Mouse (Mus musculus): Measurements from ENCODE around the gene A730061H03Rik. TPM values are rescaled to one million over a fixed set of nuclear protein-coding genes. Genes with fewer than 3 reads are reported as not detected.
A peak's percentile ranks its signal among the peaks of the same experiment; 100 is the strongest.

The A730061H03Rik gene
- polyA plus RNA-seq (2012; rRNA removed) (0.67 and 0.88 TPM in 2 replicates), polyA plus RNA-seq (2014; fragmentation: Nextera tagmentation; extraction: Ambion mirVana) (0.74 and 1.7 TPM in 2 replicates)

- no peaks in the 10 kb centered on the region for H3K9me3 ChIP-seq (ENCODE audit: control insufficient read depth, low read length)
- H3K4me1 ChIP-seq (ENCODE audit: control insufficient read depth, insufficient read depth, low read length) = peaks cover 5% of the 10 kb centered on the region
- H3K9ac ChIP-seq (ENCODE audit: low read depth, low read length, severe bottlenecking) = peak within 1 kb of the TSS; percentile 73
- under 1% methylated on average over 51 of the region's 51 CpGs for WGBS
- peak; percentile 68; the same call in 1 of the 2 replicates for TF ChIP-seq POLR2A (IDR thresholded peaks at IDR 0.05; ENCODE audit: borderline replicate concordance, extremely low read depth, insufficient read depth, insufficient read length)
- H3K36me3 ChIP-seq (ENCODE audit: control insufficient read depth, insufficient read depth, low read length) = peaks cover 22% of the 10 kb centered on the region
- ATAC-seq (ENCODE audit: low FRiP score, low read depth) (peak; percentile 96), DNase-seq (ENCODE audit: low spot score) (peak; percentile 100)
- H3K4me2 ChIP-seq (replicated peaks; ENCODE audit: low read depth, low read length, severe bottlenecking) = peak within 1 kb of the TSS; percentile 72
- H3K27me3 ChIP-seq (ENCODE audit: control insufficient read depth, insufficient read depth, low read length) = no peaks in the 10 kb centered on the region
- peak within 1 kb of the TSS; percentile 68 for H3K4me3 ChIP-seq (replicated peaks; ENCODE audit: low read length)
- peak within 1 kb of the TSS; percentile 96 for H3K27ac ChIP-seq (replicated peaks; ENCODE audit: low read depth, low read length)
These were observed at the start of gene A730061H03Rik for GRCm38 (mm10) chr14:55560202-55561073. Gene A730061H03Rik (minus strand): TSS chr14:55560406.

- Histone ChIP-seq H3K36me3 (ENCODE audit: control insufficient read depth, insufficient read depth, low read length) (peaks cover 40% of the 10 kb centered on the region), H3K4me1 (ENCODE audit: control insufficient read depth, insufficient read depth, low read length) (peaks cover 5% of the 10 kb centered on the region), H3K9ac (ENCODE audit: low read depth, low read length, severe bottlenecking) (no peak overlapping the region), H3K4me2 (replicated peaks; ENCODE audit: low read depth, low read length, severe bottlenecking) (no peak overlapping the region), H3K27me3 (ENCODE audit: control insufficient read depth, insufficient read depth, low read length) (no peaks in the 10 kb centered on the region), H3K4me3 (replicated peaks; ENCODE audit: low read length) (no peak overlapping the region), H3K27ac (replicated peaks; ENCODE audit: low read depth, low read length) (no peak overlapping the region), H3K9me3 (ENCODE audit: control insufficient read depth, low read length) (no peaks in the 10 kb centered on the region)
- no peak for ATAC-seq (ENCODE audit: low FRiP score, low read depth)
- 96% methylated on average over 6 of the region's 6 CpGs for WGBS
- no peak for DNase-seq (ENCODE audit: low spot score)
- TF ChIP-seq POLR2A (IDR thresholded peaks at IDR 0.05; ENCODE audit: borderline replicate concordance, extremely low read depth, insufficient read depth, insufficient read length) = no peak
These were observed 48.1 kb upstream of the A730061H03Rik start for GRCm38 (mm10) chr14:55608339-55608738.

GRCm38 (mm10) chr14:55605743-55606459 is 45.7 kb upstream of the A730061H03Rik start:
- Histone ChIP-seq H3K4me1 (ENCODE audit: control insufficient read depth, insufficient read depth, low read length) (peaks cover 5% of the 10 kb centered on the region), H3K4me3 (replicated peaks; ENCODE audit: low read length) (no peak overlapping the region), H3K36me3 (ENCODE audit: control insufficient read depth, insufficient read depth, low read length) (peaks cover 64% of the 10 kb centered on the region), H3K9ac (ENCODE audit: low read depth, low read length, severe bottlenecking) (no peak overlapping the region), H3K9me3 (ENCODE audit: control insufficient read depth, low read length) (no peaks in the 10 kb centered on the region), H3K4me2 (replicated peaks; ENCODE audit: low read depth, low read length, severe bottlenecking) (no peak overlapping the region), H3K27ac (replicated peaks; ENCODE audit: low read depth, low read length) (no peak overlapping the region), H3K27me3 (ENCODE audit: control insufficient read depth, insufficient read depth, low read length) (no peaks in the 10 kb centered on the region)
- ATAC-seq (ENCODE audit: low FRiP score, low read depth) (no peak), DNase-seq (ENCODE audit: low spot score) (no peak)
- WGBS = 95% methylated on average over 16 of the region's 16 CpGs
- TF ChIP-seq POLR2A (IDR thresholded peaks at IDR 0.05; ENCODE audit: borderline replicate concordance, extremely low read depth, insufficient read depth, insufficient read length) = no peak

- Histone ChIP-seq H3K9me3 (ENCODE audit: control insufficient read depth, low read length) (no peaks in the 10 kb centered on the region), H3K27ac (replicated peaks; ENCODE audit: low read depth, low read length) (no peak overlapping the region), H3K9ac (ENCODE audit: low read depth, low read length, severe bottlenecking) (no peak overlapping the region), H3K4me3 (replicated peaks; ENCODE audit: low read length) (no peak overlapping the region), H3K36me3 (ENCODE audit: control insufficient read depth, insufficient read depth, low read length) (peaks cover 73% of the 10 kb centered on the region), H3K27me3 (ENCODE audit: control insufficient read depth, insufficient read depth, low read length) (no peaks in the 10 kb centered on the region), H3K4me2 (replicated peaks; ENCODE audit: low read depth, low read length, severe bottlenecking) (peak overlapping the region; percentile 49; the same call in 1 of the 2 replicates), H3K4me1 (ENCODE audit: control insufficient read depth, insufficient read depth, low read length) (peaks cover 5% of the 10 kb centered on the region)
- no peak for TF ChIP-seq POLR2A (IDR thresholded peaks at IDR 0.05; ENCODE audit: borderline replicate concordance, extremely low read depth, insufficient read depth, insufficient read length)
- whole genome bisulfite sequencing = 86% methylated on average over 11 of the region's 11 CpGs
- DNase-seq (ENCODE audit: low spot score) (no peak), ATAC-seq (ENCODE audit: low FRiP score, low read depth) (no peak)
These were observed 44.6 kb upstream of the A730061H03Rik start for GRCm38 (mm10) chr14:55604823-55605222.

Data from limb, embryonic 14.5 days (tissue).